Mouse (Mus musculus) Patski (cell line): ENCODE data around the gene Ick. TPM values are rescaled to one million over a fixed set of nuclear protein-coding genes. Genes with fewer than 3 reads are reported as not detected.
"Not testable (repeated sequence)": the region's sequence is repeated elsewhere in the genome, so short reads cannot be mapped to it uniquely, and the experiment has no call there.

ENCODE experiments used
- ATAC-seq: fragments of 100-300 bp; one replicate; pipeline ENCODE4 v1.8.0; 2021
- CTCF ChIA-PET: fragments of 350-600 bp; sonication (Branson Sonifier 250); formaldehyde crosslinking; loops from one replicate; lab custom pipeline; 2022; ENCODE audit warnings: inconsistent platforms; lab: Charles Lee
- POLR2A ChIA-PET: fragments of 350-600 bp; sonication (Branson Sonifier 250); formaldehyde crosslinking; loops from one replicate; lab custom pipeline; 2022; ENCODE audit warnings: antibody characterized with exemption, inconsistent platforms; lab: Charles Lee
- DNase-seq: peaks from one replicate; pipeline ENCODE4 v3.0.0-alpha.2; 2011; ENCODE audit warnings: low read depth, low spot score
- H3K27me3 ChIP-seq: fragments of 371-371 bp; one replicate; pipeline ENCODE4 v1.5.1; 2021
- CTCF ChIP-seq: fragments of 100-300 bp; IDR thresholded peaks from one replicate; pipeline ENCODE4 v1.5.1; 2021
- in situ Hi-C: fragments of 300-500 bp; cut with MboI; formaldehyde crosslinking; loops from 3 replicates; pipeline ENCODE4 v1.11.1; 2018; ENCODE audit warnings: low pct_unique_long_range_greater_than_20kb, mixed read lengths
- polyA plus RNA-seq: library from polyadenylated mRNA; unstranded; gene quantifications from one replicate; pipeline ENCODE4 v1.2.3, GENCODE M21; 2021

The Ick gene
- polyA plus RNA-seq = 19.0 TPM

DNA sequence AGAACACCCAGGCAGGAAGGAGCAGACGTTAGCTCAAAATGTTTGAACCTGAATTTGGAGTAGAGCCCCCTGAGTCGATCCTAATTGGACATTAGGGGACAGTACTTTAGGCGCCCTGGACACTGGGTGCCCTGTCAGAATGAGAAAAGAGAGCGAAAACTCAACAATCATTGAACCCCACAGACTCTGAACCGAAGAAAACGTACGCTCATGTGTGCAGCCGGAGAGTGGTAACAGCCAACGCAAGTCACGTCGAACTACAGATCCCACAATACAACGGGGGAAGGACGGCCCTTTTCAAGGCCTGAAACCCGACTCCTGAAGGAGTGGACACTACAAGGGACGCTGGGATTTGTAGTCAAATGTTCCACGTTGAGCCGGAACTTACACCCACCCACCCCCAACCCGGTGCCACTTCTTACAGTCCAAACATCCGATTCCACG is at the start of gene Ick, which contains the start of gene Fbxo9:
Ick (plus strand) TSS at position 397 of the 444 bp plus-strand sequence.
Fbxo9 (minus strand) TSS at position 270 of the 444 bp plus-strand sequence.
- in situ Hi-C loops = no loop called here
- peak; percentile 68 for ATAC-seq

DNA sequence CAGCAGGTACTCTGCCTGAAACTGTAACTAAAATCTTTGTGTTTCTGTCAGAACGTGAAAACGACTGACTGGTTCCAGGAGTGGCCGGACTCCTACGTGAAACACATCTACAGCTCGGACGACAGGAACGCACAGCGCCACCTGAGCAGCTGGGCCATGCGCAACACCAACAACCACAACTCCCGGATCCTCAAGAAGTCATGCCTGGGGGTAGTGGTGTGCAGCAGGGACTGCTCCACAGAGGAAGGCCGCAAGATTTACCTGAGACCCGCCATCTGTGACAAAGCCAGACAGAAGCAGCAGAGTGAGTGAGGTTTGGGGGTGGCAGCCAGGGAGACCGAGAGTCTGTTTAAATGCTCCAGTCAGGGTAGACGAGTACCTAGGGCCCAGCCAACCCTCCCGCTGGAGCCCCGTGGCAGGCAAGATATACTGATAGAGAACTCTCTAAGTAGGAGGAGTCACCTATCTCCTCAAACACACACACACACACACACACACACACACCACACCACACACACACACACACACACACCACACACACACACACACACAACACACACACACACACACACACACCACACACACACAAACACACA is 49.4 kb upstream of the Ick start:
- H3K27me3 ChIP-seq = no peaks in the 10 kb centered on the region
- ATAC-seq = no peak
- CTCF ChIA-PET = no interaction called here
- POLR2A ChIA-PET = no interaction called here
- no peak for TF ChIP-seq CTCF
- in situ Hi-C loops = no loop called here
- DNase-seq = no peak

More for the DNA sequence above, at the start of gene Ick, which contains the start of gene Fbxo9:
- ChIA-PET CTCF (interaction anchor here (1.0 to 1.1 kb wide), 3 partner anchors 22 to 95 kb away, joined by 3 read pairs; no protein-coding TSS in a partner anchor), POLR2A (interaction anchor here (0.7 kb wide), 1 partner anchor 362 kb away, joined by 3 read pairs; no protein-coding TSS in a partner anchor)
- peak; percentile 76 for DNase-seq
- no peaks in the 10 kb centered on the region for H3K27me3 ChIP-seq
- no peak for TF ChIP-seq CTCF

DNA sequence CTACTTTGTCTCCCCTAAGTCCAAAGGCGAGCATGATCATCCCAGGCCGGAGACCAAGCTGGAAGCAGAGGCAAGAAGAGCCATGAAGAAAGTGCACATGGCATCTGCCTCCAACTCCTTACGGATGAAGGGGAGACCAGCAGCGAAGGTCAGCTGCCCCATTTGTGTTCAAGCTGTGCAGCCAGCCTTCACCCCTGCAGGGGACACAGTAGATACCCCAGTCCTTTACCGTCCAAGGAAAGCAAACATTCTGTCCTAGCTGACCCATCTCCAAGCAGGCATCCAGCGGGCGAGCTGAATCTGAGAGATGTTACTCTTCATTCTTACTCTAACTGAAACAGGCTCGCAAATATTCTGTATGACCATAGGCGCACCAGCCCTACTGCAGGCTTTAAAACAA is 46.6 kb upstream of the Ick start:
- no peak for TF ChIP-seq CTCF
- ChIA-PET POLR2A (interaction anchor here (0.6 kb wide), 1 partner anchor 12 kb away, joined by 3 read pairs; no protein-coding TSS in a partner anchor), CTCF (interaction anchor here (0.7 to 3.0 kb wide), 6 partner anchors 10 to 51 kb away, joined by 3 to 13 read pairs (median 4); no protein-coding TSS in a partner anchor)
- in situ Hi-C loops = no loop called here
- H3K27me3 ChIP-seq = no peaks in the 10 kb centered on the region
- ATAC-seq (no peak), DNase-seq (no peak)

DNA sequence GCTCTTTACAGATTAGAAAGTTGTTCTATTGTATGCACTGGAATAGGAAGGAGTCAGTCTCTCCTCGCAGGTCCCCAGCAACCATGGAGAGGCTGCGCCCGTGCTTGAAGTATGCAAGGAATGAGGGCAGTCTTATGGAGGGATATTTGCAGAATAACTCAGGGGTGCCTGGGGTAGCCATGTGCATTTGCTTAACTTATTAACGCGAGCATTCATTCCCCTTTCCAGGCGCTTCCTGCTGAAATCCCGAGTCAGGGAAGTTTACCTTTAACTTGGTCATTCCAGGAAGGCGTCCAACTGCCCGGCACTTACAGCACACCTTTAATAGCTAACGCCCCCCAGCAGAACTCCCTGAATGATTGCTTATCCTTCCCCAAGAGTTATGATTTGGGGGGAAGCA is 44.9 kb upstream of the Ick start:
- POLR2A ChIA-PET = no interaction called here
- H3K27me3 ChIP-seq = no peaks in the 10 kb centered on the region
- CTCF ChIA-PET = interaction anchor here (1.5 to 3.0 kb wide), 3 partner anchors 10 to 25 kb away, joined by 5 to 13 read pairs (median 7); no protein-coding TSS in a partner anchor
- in situ Hi-C loops = no loop called here
- DNase-seq = peak; percentile 9
- peak; percentile 98 for ATAC-seq
- TF ChIP-seq CTCF = no peak

DNA sequence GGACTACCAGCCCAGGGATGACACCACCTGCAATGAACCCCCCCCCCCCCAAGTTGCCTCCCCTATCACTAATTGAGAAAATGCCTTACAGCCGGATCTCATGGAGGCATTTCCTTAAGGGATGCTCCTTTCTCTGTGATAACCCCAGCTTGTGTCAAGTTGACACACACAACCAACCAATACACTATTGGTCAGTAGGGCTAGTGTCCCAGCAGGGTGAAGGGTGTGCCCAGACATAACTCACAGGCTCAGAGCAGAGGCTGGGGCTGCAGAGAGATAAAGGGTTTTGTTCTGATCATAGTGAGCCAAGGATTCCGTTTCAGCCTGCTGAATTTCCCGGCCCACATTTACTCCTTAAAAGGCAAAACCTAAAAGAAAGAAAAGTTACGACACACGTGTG is 38.5 kb upstream of the Ick start:
- no peak for TF ChIP-seq CTCF
- H3K27me3 ChIP-seq = no peaks in the 10 kb centered on the region
- no peak for DNase-seq
- CTCF ChIA-PET = no interaction called here
- no peak for ATAC-seq
- in situ Hi-C loops = no loop called here
- POLR2A ChIA-PET = no interaction called here

DNA sequence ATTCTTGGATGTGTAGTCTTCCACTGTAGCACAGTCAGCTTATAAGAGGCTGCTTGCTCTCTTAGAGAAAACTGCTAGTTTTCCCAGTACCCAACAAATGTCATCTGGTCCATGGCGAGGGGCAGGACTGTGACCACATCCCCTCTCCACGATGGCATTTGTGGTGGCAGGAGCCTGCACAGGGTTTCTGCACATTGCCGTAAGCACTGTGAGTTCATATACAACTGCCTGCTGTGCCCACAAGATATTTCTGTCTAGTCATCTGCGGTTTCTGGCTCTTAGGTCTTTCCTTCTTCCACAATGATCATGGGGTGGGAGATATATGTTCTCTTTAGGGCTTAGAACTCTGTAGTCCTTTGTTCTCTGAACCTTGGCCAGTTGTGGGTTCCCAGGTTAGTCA is 37.4 kb upstream of the Ick start:
- no peaks in the 10 kb centered on the region for H3K27me3 ChIP-seq
- TF ChIP-seq CTCF = no peak
- in situ Hi-C loops = no loop called here
- DNase-seq (no peak), ATAC-seq (no peak)
- ChIA-PET CTCF (interaction anchor here (1.2 kb wide), 1 partner anchor 27 kb away, joined by 3 read pairs; no protein-coding TSS in a partner anchor), POLR2A (no interaction called here)

DNA sequence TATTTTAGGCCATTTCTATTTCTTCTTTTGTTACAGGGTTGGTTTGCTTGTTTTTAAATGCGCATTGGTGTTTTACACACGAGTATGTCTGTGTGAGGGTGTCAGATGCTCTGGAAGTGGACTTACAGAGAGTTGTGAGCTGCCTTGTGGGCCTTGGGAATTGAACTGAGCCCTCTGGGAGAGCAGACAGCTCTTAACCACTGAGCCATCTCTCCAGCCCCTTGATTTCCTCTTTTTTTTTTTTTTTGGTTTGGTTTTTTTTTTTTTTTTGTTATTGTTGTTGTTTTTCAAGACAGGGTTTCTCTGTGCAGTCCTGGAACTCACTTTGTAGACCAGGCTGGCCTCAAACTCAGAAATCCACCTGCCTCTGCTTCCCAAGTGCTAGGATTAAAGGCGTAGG is 35.7 kb upstream of the Ick start:
- ATAC-seq, in situ Hi-C loops, POLR2A ChIA-PET, H3K27me3 ChIP-seq, CTCF ChIA-PET, DNase-seq: not testable (repeated sequence)

DNA sequence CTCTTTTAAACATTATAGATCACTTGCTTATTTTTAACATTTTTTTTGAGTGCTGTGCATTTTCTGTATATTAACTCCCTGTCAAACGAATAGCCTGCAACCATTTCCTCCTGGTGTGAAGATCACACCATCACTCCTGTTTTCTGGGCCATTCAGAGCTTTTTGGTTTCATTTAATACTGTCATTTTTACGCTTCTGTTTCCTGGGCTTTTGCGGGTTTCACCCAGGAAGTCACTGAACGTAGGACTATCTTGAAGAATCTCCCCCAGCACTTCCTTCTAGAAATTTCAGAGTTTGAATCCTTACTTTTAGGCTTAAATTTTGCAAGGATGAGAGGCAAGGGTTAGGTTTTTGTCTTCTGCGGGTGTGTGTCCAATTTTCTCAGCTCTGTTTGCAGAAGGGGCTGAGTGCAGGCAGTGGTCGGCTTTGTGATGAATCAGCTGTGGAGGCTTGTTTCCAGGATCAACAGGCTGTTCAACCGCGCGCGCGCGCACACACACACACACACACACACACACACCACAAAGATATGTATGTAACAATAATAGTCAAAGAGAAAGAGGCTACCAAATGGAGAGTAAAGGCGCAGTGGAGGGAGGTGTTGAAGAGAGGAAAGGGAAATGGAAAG is 35.2 kb upstream of the Ick start:
- CTCF ChIA-PET = interaction anchor here (1.5 kb wide), 1 partner anchor 29 kb away, joined by 4 read pairs; no protein-coding TSS in a partner anchor
- ATAC-seq = no peak

DNA sequence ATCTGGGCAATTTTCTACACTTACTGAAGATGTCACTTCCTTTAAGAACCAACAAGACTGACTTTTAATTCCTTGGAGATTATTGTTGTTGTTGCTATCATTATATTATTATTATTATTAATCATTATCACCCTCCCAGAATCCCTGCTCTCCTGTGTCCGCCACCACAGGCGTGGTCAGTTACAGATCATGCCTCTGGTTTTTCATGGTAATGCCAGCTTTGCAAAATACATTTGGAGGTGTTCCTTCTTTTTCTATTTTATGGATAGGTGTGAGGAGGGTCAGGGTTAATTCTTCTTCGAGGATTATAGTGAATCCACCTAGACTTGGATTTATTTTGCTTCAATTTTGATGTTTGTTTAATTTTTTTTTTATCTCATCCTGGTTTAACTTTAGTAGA is 33.7 kb upstream of the Ick start:
- in situ Hi-C loops = no loop called here
- no peak for ATAC-seq
- ChIA-PET CTCF (interaction anchor here (1.5 kb wide), 1 partner anchor 31 kb away, joined by 4 read pairs; no protein-coding TSS in a partner anchor), POLR2A (interaction anchor here (0.7 kb wide), 1 partner anchor 13 kb away, joined by 3 read pairs; no protein-coding TSS in a partner anchor)
- TF ChIP-seq CTCF = no peak
- no peak for DNase-seq
- no peaks in the 10 kb centered on the region for H3K27me3 ChIP-seq

More for the DNA sequence above, 35.2 kb upstream of the Ick start:
- in situ Hi-C loops = no loop called here
- POLR2A ChIA-PET = no interaction called here
- no peaks in the 10 kb centered on the region for H3K27me3 ChIP-seq
- no peak for TF ChIP-seq CTCF
- DNase-seq = no peak

DNA sequence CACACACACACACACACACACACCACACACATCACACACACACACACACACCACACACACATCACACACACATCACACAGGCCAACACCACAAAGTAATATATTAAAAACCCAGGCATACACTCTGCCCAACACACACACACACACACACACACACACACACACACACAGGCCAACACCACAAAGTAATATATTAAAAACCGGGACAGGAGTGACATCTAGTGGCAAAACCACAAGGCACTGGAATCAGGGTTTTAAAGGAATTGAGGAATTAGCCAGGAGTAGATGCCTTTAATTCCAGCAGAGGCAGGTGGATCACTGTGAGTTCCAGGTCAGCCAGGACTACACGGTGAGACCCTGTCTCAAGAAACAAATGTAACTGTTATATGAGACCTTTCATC is 30.8 kb upstream of the Ick start:
- POLR2A ChIA-PET = no interaction called here
- H3K27me3 ChIP-seq = no peaks in the 10 kb centered on the region
- CTCF ChIA-PET = interaction anchor here (1.9 kb wide), 1 partner anchor 42 kb away, joined by 5 read pairs; no protein-coding TSS in a partner anchor
- no peak for ATAC-seq
- peak; percentile 71 for TF ChIP-seq CTCF
- DNase-seq = no peak
- in situ Hi-C loops = no loop called here

DNA sequence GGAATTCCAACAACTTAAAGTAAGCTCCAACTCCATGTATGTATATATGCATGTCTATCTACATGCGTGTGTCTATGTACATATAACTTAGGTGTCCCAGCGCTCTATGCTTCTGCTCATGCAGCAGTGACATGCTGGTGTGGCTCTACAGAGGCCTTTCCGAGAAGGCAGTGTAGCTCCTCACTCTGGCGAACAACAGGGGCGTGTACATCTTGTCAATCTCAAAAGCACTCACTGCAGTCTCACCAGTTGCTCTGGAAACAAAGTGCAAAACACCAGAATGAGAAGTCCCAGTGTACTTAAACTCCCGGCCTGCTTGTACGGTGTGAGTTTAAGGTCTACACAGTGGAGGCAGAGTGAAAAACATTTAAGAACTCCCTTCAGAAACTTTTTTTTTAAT is 27.2 kb upstream of the Ick start:
- DNase-seq (no peak), ATAC-seq (no peak)
- in situ Hi-C loops = no loop called here
- ChIA-PET POLR2A (no interaction called here), CTCF (no interaction called here)
- no peaks in the 10 kb centered on the region for H3K27me3 ChIP-seq
- no peak for TF ChIP-seq CTCF
